Mouse (Mus musculus) cortical plate, adult 2 months (tissue): ENCODE results near the gene Scaf1. TPM values are rescaled to one million over a fixed set of nuclear protein-coding genes. Genes with fewer than 3 reads are reported as not detected.
A peak's percentile ranks its signal among the peaks of the same experiment; 100 is the strongest.

Source experiments
- H3K27ac ChIP-seq: fragments of 200-500 bp; 2 replicates; pipeline ENCODE4 v1.5.1; 2012; ENCODE audit warnings: low read length, control low read depth, inconsistent platforms; ENCODE audit not compliant: insufficient read depth
- H3K4me1 ChIP-seq: fragments of 200-500 bp; 2 replicates; pipeline ENCODE4 v1.6.1; 2011; ENCODE audit warnings: low read length; ENCODE audit not compliant: control insufficient read depth, insufficient read depth
- H3K4me3 ChIP-seq: fragments of 200-500 bp; 2 replicates; pipeline ENCODE4 v1.5.1; 2011; ENCODE audit warnings: mild to moderate bottlenecking, low read length, control low read depth; ENCODE audit not compliant: insufficient read depth
- CTCF ChIP-seq: fragments of 200-500 bp; IDR thresholded peaks from 2 replicates; pipeline ENCODE4 v1.5.1; 2011; ENCODE audit warnings: mild to moderate bottlenecking, control low read depth, low read length; ENCODE audit not compliant: insufficient read depth; ENCODE audit errors: extremely low read depth
- POLR2A ChIP-seq: fragments of 200-500 bp; IDR thresholded peaks from 2 replicates; pipeline ENCODE4 v1.6.1; 2011; ENCODE audit warnings: mild to moderate bottlenecking, low read length, control low read depth; ENCODE audit not compliant: insufficient read depth; ENCODE audit errors: extremely low read depth
- polyA plus RNA-seq: library from polyadenylated mRNA; depleted of rRNA; stranded (reverse); fragments of >200 nt; gene quantifications from 2 replicates; pipeline ENCODE4 v1.2.3, GENCODE M21; 2012

The Scaf1 gene
- polyA plus RNA-seq, 1 experiment: 126 TPM

DNA sequence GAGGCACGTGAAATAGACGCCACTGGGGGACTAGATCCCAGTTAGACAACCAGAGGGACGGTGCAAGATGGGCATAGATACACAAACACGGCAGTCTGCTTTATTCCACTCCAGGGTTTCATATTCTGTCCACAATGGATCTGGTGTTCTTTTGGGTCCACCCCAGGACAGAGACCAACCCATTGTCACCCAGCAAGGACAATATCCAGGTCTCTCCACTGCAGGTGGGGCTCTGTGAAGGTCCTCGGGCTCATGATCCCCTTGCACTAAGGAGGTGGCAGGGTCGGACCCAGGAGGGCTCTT, 41.1 kb downstream of the Scaf1 start:
- TF ChIP-seq POLR2A (no peak), CTCF (no peak)
- Histone ChIP-seq H3K4me3 (peak overlapping the region; percentile 68; the same call in 1 of the 2 replicates), H3K4me1 (peaks cover 5% of the 10 kb centered on the region), H3K27ac (peak overlapping the region; percentile 27; the same call in 1 of the 2 replicates)

DNA sequence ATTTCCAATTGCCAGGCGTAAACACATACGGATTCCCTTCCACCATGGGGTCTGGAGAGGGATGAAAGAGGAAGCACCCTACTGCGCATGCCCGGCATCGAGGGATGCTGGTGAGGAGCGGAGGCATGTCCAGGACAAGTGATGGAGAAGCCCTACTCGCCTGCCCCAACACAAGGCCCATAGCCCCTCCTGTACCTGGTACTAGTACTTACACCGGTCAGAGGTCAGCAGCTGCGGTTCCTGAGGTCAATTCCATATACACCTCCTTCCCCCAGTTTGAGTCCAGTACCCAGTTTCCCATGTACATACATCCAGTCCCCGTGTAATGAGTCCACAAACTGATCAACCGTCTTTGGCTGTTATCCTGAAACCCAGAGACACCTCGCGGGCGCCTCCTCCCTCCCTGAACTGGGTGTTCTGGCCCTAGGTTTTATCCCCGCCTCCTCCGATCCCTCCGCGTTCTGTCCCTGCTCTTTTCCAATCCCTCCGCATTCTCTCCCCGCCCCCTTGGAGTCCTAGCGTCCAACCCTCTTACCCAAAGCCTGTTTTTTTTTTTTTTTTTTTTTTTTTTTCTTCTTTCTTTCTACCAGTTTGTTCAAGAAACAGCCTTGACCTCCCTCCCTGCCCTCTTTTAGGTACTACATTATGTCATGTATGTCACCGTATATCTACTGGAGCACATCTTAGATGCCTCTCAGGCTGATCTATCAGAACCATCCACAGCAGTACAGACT, 41.6 kb downstream of the Scaf1 start, which contains the start of gene Cpt1c:
Cpt1c (minus strand) TSS at position 469 of the 734 bp plus-strand sequence.
- H3K4me1 ChIP-seq: peaks cover 5% of the 10 kb centered on the region
- peak within 1 kb of the TSS; percentile 68 for H3K4me3 ChIP-seq
- H3K27ac ChIP-seq: peak within 1 kb of the TSS; percentile 91
- TF ChIP-seq POLR2A (peak; percentile 94), CTCF (no peak)

- Histone ChIP-seq H3K4me1 (peaks cover 5% of the 10 kb centered on the region), H3K4me3 (peak overlapping the region; percentile 68), H3K27ac (0 out of 2 replicates have a peak overlapping the region, but pooled peaks have one; percentile 18)
- TF ChIP-seq POLR2A (0 out of 2 replicates have a peak, but pooled peaks have one; percentile 19), CTCF (no peak)
These were observed 42.6 kb downstream of the Scaf1 start for GRCm38 (mm10) chr7:44973415-44974130.

DNA sequence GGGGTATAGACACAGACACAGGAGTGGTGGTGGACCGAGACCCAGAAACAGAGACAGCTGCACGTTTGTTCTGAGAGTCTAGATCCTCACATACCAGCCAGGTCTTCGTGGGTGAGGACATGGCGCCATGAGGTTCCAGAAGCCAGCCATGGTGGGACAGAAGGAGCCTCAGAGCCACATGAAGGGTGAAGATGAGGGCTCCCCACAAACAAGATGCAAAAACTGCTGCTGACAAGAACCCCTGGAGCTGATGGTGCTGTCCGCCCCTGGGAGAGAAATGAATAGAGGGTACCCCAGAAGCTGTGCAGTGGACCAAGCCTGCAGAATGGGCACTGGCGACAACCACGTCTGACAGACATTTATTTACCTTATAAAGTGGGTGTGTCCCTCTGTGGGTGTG, 45.0 kb downstream of the Scaf1 start:
- Histone ChIP-seq H3K4me3 (peak overlapping the region; percentile 57; the same call in 1 of the 2 replicates), H3K4me1 (peaks cover 5% of the 10 kb centered on the region), H3K27ac (no peak overlapping the region)
- TF ChIP-seq POLR2A (no peak), CTCF (no peak)

DNA sequence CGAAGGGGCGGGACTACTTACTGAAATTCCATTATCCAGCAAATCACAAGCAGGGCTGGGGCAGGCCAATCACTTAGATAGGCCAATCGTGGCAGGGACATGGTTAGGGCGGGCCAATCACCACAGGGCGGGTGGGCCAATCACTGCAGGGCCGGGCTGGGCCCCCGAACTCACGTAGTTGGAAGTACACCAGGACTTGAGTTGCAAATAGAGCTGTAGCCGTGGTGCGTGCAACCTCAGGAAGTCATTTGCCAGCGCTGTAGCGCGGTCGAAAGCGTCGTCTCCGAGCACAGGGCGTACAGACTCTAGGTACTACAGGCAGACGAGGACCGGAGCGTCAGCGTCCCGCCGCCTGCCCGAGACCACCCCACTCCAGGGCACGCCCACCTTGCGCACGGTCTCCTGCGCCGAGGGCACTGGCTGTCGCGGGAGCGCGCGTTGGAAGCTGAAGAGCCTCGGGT, 45.9 kb downstream of the Scaf1 start:
- Histone ChIP-seq H3K4me3 (peak overlapping the region; percentile 57), H3K27ac (no peak overlapping the region), H3K4me1 (peaks cover 5% of the 10 kb centered on the region)
- TF ChIP-seq POLR2A (peak; percentile 66; the same call in 1 of the 2 replicates), CTCF (no peak)

DNA sequence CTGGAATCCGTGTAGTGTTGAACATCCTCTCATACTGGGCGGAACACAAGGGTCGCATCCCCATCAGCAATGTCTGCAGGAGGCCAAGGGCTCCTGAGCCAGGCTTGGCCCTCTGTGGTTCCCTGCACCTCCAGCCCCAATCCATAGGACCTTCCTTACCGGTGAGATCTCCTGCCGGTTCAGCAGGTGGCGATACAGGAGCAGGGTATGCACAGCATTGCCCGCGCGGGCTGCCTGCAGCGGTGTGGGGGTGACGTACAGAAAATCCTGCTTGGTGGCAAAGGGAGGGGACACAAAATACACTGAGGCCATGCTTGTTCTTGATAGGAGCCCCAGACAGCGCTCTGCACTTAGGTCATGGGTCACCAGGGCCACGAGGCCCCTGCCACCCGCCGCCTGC, 49.5 kb downstream of the Scaf1 start:
- H3K4me3 ChIP-seq: no peak overlapping the region
- TF ChIP-seq POLR2A: no peak
- TF ChIP-seq CTCF: no peak
- H3K4me1 ChIP-seq: peaks cover 4% of the 10 kb centered on the region; the same call in 1 of the 2 replicates
- H3K27ac ChIP-seq: no peak overlapping the region

- H3K27ac ChIP-seq: no peak overlapping the region
- H3K4me1 ChIP-seq: peaks cover 4% of the 10 kb centered on the region; the same call in 1 of the 2 replicates
- H3K4me3 ChIP-seq: no peak overlapping the region
- TF ChIP-seq POLR2A (no peak), CTCF (no peak)
These were observed 50.2 kb downstream of the Scaf1 start for GRCm38 (mm10) chr7:44965975-44966374.

- no peak overlapping the region for H3K4me3 ChIP-seq
- no peak for TF ChIP-seq POLR2A
- no peak for TF ChIP-seq CTCF
- H3K27ac ChIP-seq: no peak overlapping the region
- no peaks in the 10 kb centered on the region for H3K4me1 ChIP-seq
These were observed 51.2 kb downstream of the Scaf1 start for GRCm38 (mm10) chr7:44964990-44965389.

DNA sequence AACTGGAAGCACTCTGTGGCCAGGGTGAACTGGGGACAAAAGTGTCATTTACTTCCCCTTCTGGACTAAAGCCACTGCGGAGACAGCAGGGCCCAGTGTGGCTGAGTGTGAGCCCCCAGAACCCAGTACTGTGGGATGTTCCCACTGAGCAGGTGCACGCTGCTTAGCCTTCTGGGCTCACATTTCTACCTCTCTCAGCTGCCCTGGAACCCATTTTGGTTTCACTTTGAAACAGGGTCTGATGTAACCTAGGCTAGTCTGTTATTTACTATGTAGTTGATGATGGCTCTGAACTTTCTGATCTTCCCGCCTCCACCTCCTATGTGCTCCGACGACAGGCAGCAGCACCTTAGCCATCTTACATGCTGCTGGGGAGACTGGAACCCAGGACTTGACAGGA, 53.3 kb downstream of the Scaf1 start:
- Histone ChIP-seq H3K4me1 (no peaks in the 10 kb centered on the region), H3K4me3 (no peak overlapping the region), H3K27ac (no peak overlapping the region)
- TF ChIP-seq CTCF (no peak), POLR2A (no peak)

DNA sequence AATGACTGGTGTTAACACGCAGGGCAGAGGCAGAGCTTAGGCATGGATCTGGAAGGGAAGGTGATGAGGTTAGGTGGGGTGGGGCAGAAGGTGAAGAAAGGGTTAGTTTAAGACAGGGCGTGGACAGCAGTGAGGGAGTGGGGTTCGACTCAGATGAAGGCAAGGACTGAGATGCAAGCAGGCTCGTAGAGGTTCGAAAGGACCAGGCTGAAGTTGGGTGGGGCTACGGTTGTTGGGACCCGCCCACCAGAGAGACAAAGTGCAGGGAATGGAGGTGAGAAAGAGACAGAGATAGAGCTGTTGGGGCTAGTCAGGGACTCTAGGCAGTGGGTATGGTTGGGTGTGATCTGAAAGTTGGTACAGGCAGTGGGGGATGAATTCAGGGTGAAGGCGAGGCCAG, 53.8 kb downstream of the Scaf1 start:
- Histone ChIP-seq H3K4me1 (no peaks in the 10 kb centered on the region), H3K27ac (no peak overlapping the region), H3K4me3 (no peak overlapping the region)
- TF ChIP-seq POLR2A (no peak), CTCF (no peak)

DNA sequence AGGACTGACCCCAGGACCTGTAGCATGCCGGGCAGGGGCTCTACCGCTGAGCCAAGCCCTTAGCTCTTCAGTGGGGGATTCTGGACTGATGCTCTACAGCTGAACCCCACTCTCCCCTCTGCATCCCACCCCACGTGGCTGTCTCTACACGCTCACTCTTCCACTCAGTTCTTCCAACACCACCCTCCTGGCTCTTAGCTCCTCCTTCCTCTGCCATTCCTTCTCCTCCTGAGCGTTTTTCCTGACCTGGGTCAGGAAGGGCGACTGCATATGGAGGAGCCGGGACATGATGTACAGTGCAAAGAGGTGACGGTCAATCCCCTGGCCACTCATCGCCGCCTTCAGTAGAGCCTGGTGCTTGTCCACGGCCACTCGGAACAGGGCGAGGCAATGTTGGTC, 55.7 kb downstream of the Scaf1 start:
- no peaks in the 10 kb centered on the region for H3K4me1 ChIP-seq
- no peak overlapping the region for H3K27ac ChIP-seq
- H3K4me3 ChIP-seq: no peak overlapping the region
- TF ChIP-seq CTCF (no peak), POLR2A (no peak)
